Mouse (Mus musculus) NIH3T3 (cell line): Measurements from ENCODE around the gene Rubcn.

Experiments used
- DNase-seq: peaks from one replicate; pipeline ENCODE4 v3.0.0-alpha.2; 2012; ENCODE audit warnings: low read depth

The Rubcn gene

GRCm38 (mm10) chr16:32818441-32818840 lies 59.1 kb downstream of the Rubcn start:
- no peak for DNase-seq

GRCm38 (mm10) chr16:32818036-32818435 lies 59.5 kb downstream of the Rubcn start:
- peak; percentile 81 for DNase-seq

- DNase-seq, result no peak
Measured at GRCm38 (mm10) chr16:32815160-32815605, 62.4 kb downstream of the Rubcn start.

GRCm38 (mm10) chr16:32814539-32814938 lies 63.0 kb downstream of the Rubcn start:
- DNase-seq, result no peak

- DNase-seq, result no peak
Measured at GRCm38 (mm10) chr16:32813771-32814170, 63.8 kb downstream of the Rubcn start.

- DNase-seq, result peak; percentile 58
Measured at GRCm38 (mm10) chr16:32813362-32813761, 64.2 kb downstream of the Rubcn start.

- DNase-seq, result peak; percentile 96
Measured at GRCm38 (mm10) chr16:32812888-32813361, 64.6 kb downstream of the Rubcn start.

- no peak for DNase-seq
Measured at GRCm38 (mm10) chr16:32810321-32810720, 67.2 kb downstream of the Rubcn start, which contains the start of gene Smbd1. Gene Smbd1, minus strand, starts transcription at chr16:32810477.

- DNase-seq, result no peak
Measured at GRCm38 (mm10) chr16:32807408-32808185, 70.0 kb downstream of the Rubcn start.

- DNase-seq, result peak; percentile 93
Measured at GRCm38 (mm10) chr16:32805151-32805550, 72.4 kb downstream of the Rubcn start.

GRCm38 (mm10) chr16:32803901-32804300 lies 73.7 kb downstream of the Rubcn start:
- peak; percentile 41 for DNase-seq

- peak; percentile 96 for DNase-seq
Measured at GRCm38 (mm10) chr16:32803252-32803853, 74.2 kb downstream of the Rubcn start.

GRCm38 (mm10) chr16:32797426-32797689 lies 80.2 kb downstream of the Rubcn start, which contains the start of gene Muc20:
Gene Muc20, minus strand, starts transcription at chr16:32797435.
- DNase-seq, result no peak

- no peak for DNase-seq
Measured at GRCm38 (mm10) chr16:32796676-32797425, 80.7 kb downstream of the Rubcn start.

GRCm38 (mm10) chr16:32795177-32795576 lies 82.4 kb downstream of the Rubcn start:
- no peak for DNase-seq

GRCm38 (mm10) chr16:32790056-32790455 lies 87.5 kb downstream of the Rubcn start:
- DNase-seq, result no peak

- DNase-seq, result no peak
Measured at GRCm38 (mm10) chr16:32784840-32785239, 92.7 kb downstream of the Rubcn start.

- no peak for DNase-seq
Measured at GRCm38 (mm10) chr16:32783324-32784062, 94.1 kb downstream of the Rubcn start.

GRCm38 (mm10) chr16:32778956-32779355 lies 98.6 kb downstream of the Rubcn start:
- DNase-seq, result no peak

- DNase-seq, result no peak
Measured at GRCm38 (mm10) chr16:32776676-32777075, 100.9 kb downstream of the Rubcn start.
